Comparison of ENCODE assay signal across 8 mouse cellular contexts in genomic region chr1:164249332-164249711, GRCm38 (mm10). TPM values are rescaled to one million over a fixed set of nuclear protein-coding genes. Genes with fewer than 3 reads are reported as not detected.
DNase-seq lines count a peak whose midpoint lies in the region; ATAC-seq lines count a peak whose summit lies in the region.

No protein-coding gene starts in this region.

- peak overlapping the region; percentile 63 for H3K9ac ChIP-seq in embryonic facial prominence, embryonic 12.5 days
- peak overlapping the region; percentile 62 for H3K9ac ChIP-seq in intestine, embryonic 14.5 days (ENCODE audit: low read length)
- H3K9ac ChIP-seq in midbrain, embryonic 16.5 days (ENCODE audit: low read depth, low read length) = peak overlapping the region; percentile 75

- peak overlapping the region; percentile 93 for H3K27ac ChIP-seq in heart, embryonic 10.5 days
- H3K27ac ChIP-seq in embryonic facial prominence, embryonic 12.5 days = no peak overlapping the region
- peak overlapping the region; percentile 24; the same call in 1 of the 2 replicates for H3K27ac ChIP-seq in intestine, embryonic 14.5 days (ENCODE audit: low read depth)
- peak overlapping the region; percentile 80 for H3K27ac ChIP-seq in midbrain, embryonic 16.5 days (ENCODE audit: low read length)

- intact Hi-C loops in heart, postnatal 36 days (cut with DNase I) = no loop called here

- no peak for DNase-seq in heart, embryonic 10.5 days (ENCODE audit: low spot score)
- no peak for DNase-seq in heart, postnatal 36 days
- peak; percentile 50 to 59 for DNase-seq in B cell, adult 2 months
- no peak for DNase-seq in intestine, embryonic 14.5 days (ENCODE audit: low spot score)
- DNase-seq in left cerebral cortex, adult 11 months (ENCODE audit: low spot score) = no peak
- DNase-seq in natural killer cell, adult 2 months (ENCODE audit: low spot score in 2 of 2) = no peak

- no peak; the same call in none of the 2 replicates for ATAC-seq in embryonic facial prominence, embryonic 12.5 days (ENCODE audit: insufficient number of reproducible peaks, insufficient read depth, low FRiP score, low TSS enrichment)
- ATAC-seq in intestine, embryonic 14.5 days (replicated peaks; ENCODE audit: low FRiP score, low TSS enrichment, low read depth) = no peak; the same call in 1 of the 2 replicates
- ATAC-seq in midbrain, embryonic 16.5 days = peak; percentile 43

- H3K9me3 ChIP-seq in heart, embryonic 10.5 days = no peaks in the 10 kb centered on the region
- H3K9me3 ChIP-seq in embryonic facial prominence, embryonic 12.5 days = no peaks in the 10 kb centered on the region
- H3K9me3 ChIP-seq in intestine, embryonic 14.5 days (ENCODE audit: control insufficient read depth, low read length) = no peaks in the 10 kb centered on the region
- no peaks in the 10 kb centered on the region for H3K9me3 ChIP-seq in midbrain, embryonic 16.5 days (replicated peaks; ENCODE audit: control insufficient read depth, low read length, poor library complexity, severe bottlenecking)

- peak overlapping the region; percentile 58 for H3K4me2 ChIP-seq in embryonic facial prominence, embryonic 12.5 days (replicated peaks)
- H3K4me2 ChIP-seq in intestine, embryonic 14.5 days (ENCODE audit: low read length) = peak overlapping the region; percentile 63
- peak overlapping the region; percentile 59 for H3K4me2 ChIP-seq in midbrain, embryonic 16.5 days (ENCODE audit: low read length)

- no peaks in the 10 kb centered on the region for H3K36me3 ChIP-seq in heart, embryonic 10.5 days
- H3K36me3 ChIP-seq in embryonic facial prominence, embryonic 12.5 days = no peaks in the 10 kb centered on the region
- no peaks in the 10 kb centered on the region for H3K36me3 ChIP-seq in intestine, embryonic 14.5 days (ENCODE audit: control insufficient read depth, insufficient read depth, low read length)
- H3K36me3 ChIP-seq in midbrain, embryonic 16.5 days (ENCODE audit: control insufficient read depth, insufficient read depth, low read length) = no peaks in the 10 kb centered on the region

- H3K4me1 ChIP-seq in heart, embryonic 10.5 days = peaks cover 17% of the 10 kb centered on the region
- peaks cover 19% of the 10 kb centered on the region for H3K4me1 ChIP-seq in embryonic facial prominence, embryonic 12.5 days
- H3K4me1 ChIP-seq in intestine, embryonic 14.5 days (replicated peaks; ENCODE audit: control insufficient read depth, insufficient read depth, low read length) = peaks cover 12% of the 10 kb centered on the region; the same call in 1 of the 2 replicates
- peaks cover 15% of the 10 kb centered on the region for H3K4me1 ChIP-seq in midbrain, embryonic 16.5 days (ENCODE audit: control insufficient read depth, insufficient read depth, low read length)

- peak overlapping the region; percentile 84 for H3K4me3 ChIP-seq in heart, embryonic 10.5 days
- peak overlapping the region; percentile 72 for H3K4me3 ChIP-seq in embryonic facial prominence, embryonic 12.5 days
- peak overlapping the region; percentile 67 for H3K4me3 ChIP-seq in intestine, embryonic 14.5 days (ENCODE audit: low read depth, low read length)
- H3K4me3 ChIP-seq in midbrain, embryonic 16.5 days (ENCODE audit: low read depth, low read length) = peak overlapping the region; percentile 76

- WGBS in heart, embryonic 10.5 days = under 1% methylated on average over 33 of the region's 33 CpGs
- WGBS in embryonic facial prominence, embryonic 12.5 days = under 1% methylated on average over 33 of the region's 33 CpGs
- 0% methylated on average over 33 of the region's 33 CpGs for WGBS in intestine, embryonic 14.5 days
- under 1% methylated on average over 33 of the region's 33 CpGs for WGBS in midbrain, embryonic 16.5 days

- no peaks in the 10 kb centered on the region for H3K27me3 ChIP-seq in heart, embryonic 10.5 days (ENCODE audit: insufficient read depth, poor library complexity, severe bottlenecking)
- H3K27me3 ChIP-seq in embryonic facial prominence, embryonic 12.5 days = no peaks in the 10 kb centered on the region
- no peaks in the 10 kb centered on the region for H3K27me3 ChIP-seq in intestine, embryonic 14.5 days (replicated peaks; ENCODE audit: control insufficient read depth, insufficient read depth, low read length)
- H3K27me3 ChIP-seq in midbrain, embryonic 16.5 days (ENCODE audit: control insufficient read depth, insufficient read depth, low read depth, low read length) = no peaks in the 10 kb centered on the region

RNA-seq across cellular contexts. Expression of gene Slc19a2, which starts 0.5 kb away (rescaled TPM):
- 10.2 and 11.2 TPM in 2 replicates for polyA plus RNA-seq in heart, embryonic 10.5 days (2016; fragmentation: Nextera tagmentation; extraction: Ambion mirVana)
- total RNA-seq in heart, postnatal 36 days (2021) = 1 to 10 TPM; 7.1 to 8.7 TPM
- polyA plus RNA-seq in embryonic facial prominence, embryonic 12.5 days (2016; fragmentation: Nextera tagmentation; extraction: Ambion mirVana) = 10.1 and 11.7 TPM in 2 replicates
- 14.2 and 16.5 TPM in 2 replicates for polyA plus RNA-seq in intestine, embryonic 14.5 days (2014; fragmentation: Nextera tagmentation; extraction: Ambion mirVana)
- polyA plus RNA-seq in midbrain, embryonic 16.5 days (2015; fragmentation: Nextera tagmentation; extraction: Ambion mirVana) = 8.1 and 8.3 TPM in 2 replicates

RNA-seq across cellular contexts. Expression of gene Ccdc181, which starts 26.1 kb away (rescaled TPM):
- polyA plus RNA-seq in heart, embryonic 10.5 days (2016; fragmentation: Nextera tagmentation; extraction: Ambion mirVana) = 7.6 and 9.3 TPM in 2 replicates
- 10 to 100 TPM in 1 of 2 experiments, 1 to 10 TPM in 1; 9.2 to 10.4 TPM for total RNA-seq in heart, postnatal 36 days (2021)
- 7.4 and 8.3 TPM in 2 replicates for polyA plus RNA-seq in embryonic facial prominence, embryonic 12.5 days (2016; fragmentation: Nextera tagmentation; extraction: Ambion mirVana)
- 9.5 and 10.3 TPM in 2 replicates for polyA plus RNA-seq in intestine, embryonic 14.5 days (2014; fragmentation: Nextera tagmentation; extraction: Ambion mirVana)
- 29.1 and 30.5 TPM in 2 replicates for polyA plus RNA-seq in midbrain, embryonic 16.5 days (2015; fragmentation: Nextera tagmentation; extraction: Ambion mirVana)

RNA-seq across cellular contexts. Expression of gene Nme7, which starts 54.6 kb away (rescaled TPM):
- polyA plus RNA-seq in heart, embryonic 10.5 days (2016; fragmentation: Nextera tagmentation; extraction: Ambion mirVana) = 21.1 and 27.4 TPM in 2 replicates
- total RNA-seq in heart, postnatal 36 days (2021) = 1 to 10 TPM; 5.2 to 5.3 TPM
- polyA plus RNA-seq in embryonic facial prominence, embryonic 12.5 days (2016; fragmentation: Nextera tagmentation; extraction: Ambion mirVana) = 36.5 and 41.0 TPM in 2 replicates
- 34.5 and 37.2 TPM in 2 replicates for polyA plus RNA-seq in intestine, embryonic 14.5 days (2014; fragmentation: Nextera tagmentation; extraction: Ambion mirVana)
- 31.2 and 34.2 TPM in 2 replicates for polyA plus RNA-seq in midbrain, embryonic 16.5 days (2015; fragmentation: Nextera tagmentation; extraction: Ambion mirVana)

RNA-seq across cellular contexts. Expression of gene Blzf1, which starts 58.0 kb away (rescaled TPM):
- polyA plus RNA-seq in heart, embryonic 10.5 days (2016; fragmentation: Nextera tagmentation; extraction: Ambion mirVana) = 29.4 and 31.3 TPM in 2 replicates
- 10 to 100 TPM; 24.5 to 24.6 TPM for total RNA-seq in heart, postnatal 36 days (2021)
- polyA plus RNA-seq in embryonic facial prominence, embryonic 12.5 days (2016; fragmentation: Nextera tagmentation; extraction: Ambion mirVana) = 28.7 and 29.5 TPM in 2 replicates
- 22.9 and 23.5 TPM in 2 replicates for polyA plus RNA-seq in intestine, embryonic 14.5 days (2014; fragmentation: Nextera tagmentation; extraction: Ambion mirVana)
- 30.7 and 32.3 TPM in 2 replicates for polyA plus RNA-seq in midbrain, embryonic 16.5 days (2015; fragmentation: Nextera tagmentation; extraction: Ambion mirVana)

Comparison
In these comparisons a context has a peak if more than half of its experiments do, and no peak if none do; other contexts are left out.
1. DNase-seq: peak in B cell, adult 2 months (2 of 2); none in heart, embryonic 10.5 days (single experiment), heart, postnatal 36 days (0 of 2), intestine, embryonic 14.5 days (single experiment), left cerebral cortex, adult 11 months (single experiment) and natural killer cell, adult 2 months (0 of 2).
2. Peak in every context shown above with its lines, with median percentiles within 50 percentile points of each other: H3K4me3 ChIP-seq, H3K4me2 ChIP-seq and H3K9ac ChIP-seq.